Mouse (Mus musculus) liver, embryonic 15.5 days (tissue): ENCODE results near the gene Abhd17c. TPM values are rescaled to one million over a fixed set of nuclear protein-coding genes. Genes with fewer than 3 reads are reported as not detected.
A peak's percentile ranks its signal among the peaks of the same experiment; 100 is the strongest.

ENCODE experiments used
- ATAC-seq: fragments of 200-750 bp; cut with Nextera tagmentation; 2 replicates; pipeline ENCODE4 v1.8.0; 2017; ENCODE audit warnings: moderate number of reproducible peaks, mild to moderate bottlenecking, moderate library complexity; ENCODE audit not compliant: insufficient read depth
- H3K27ac ChIP-seq: fragments of 300-500 bp; sonication (generic); replicated peaks from 2 replicates; pipeline ENCODE4 v1.5.1; 2015; ENCODE audit warnings: mild to moderate bottlenecking, inconsistent platforms
- H3K27me3 ChIP-seq: fragments of 300-500 bp; sonication (generic); 2 replicates; pipeline ENCODE4 v1.6.1; 2015; ENCODE audit warnings: mild to moderate bottlenecking, inconsistent platforms
- H3K36me3 ChIP-seq: fragments of 300-500 bp; sonication (generic); replicated peaks from 2 replicates; pipeline ENCODE4 v1.6.1; 2015; ENCODE audit warnings: moderate library complexity, mild to moderate bottlenecking, inconsistent platforms
- H3K4me1 ChIP-seq: fragments of 300-500 bp; sonication (generic); replicated peaks from 2 replicates; pipeline ENCODE4 v1.6.1; 2015; ENCODE audit warnings: inconsistent platforms
- H3K4me2 ChIP-seq: fragments of 300-500 bp; sonication (generic); 2 replicates; pipeline ENCODE4 v1.6.1; 2015; ENCODE audit warnings: moderate library complexity, mild to moderate bottlenecking, inconsistent platforms
- H3K4me3 ChIP-seq: fragments of 300-500 bp; sonication (generic); replicated peaks from 2 replicates; pipeline ENCODE4 v1.5.1; 2015; ENCODE audit warnings: mild to moderate bottlenecking, inconsistent platforms
- H3K9ac ChIP-seq: fragments of 300-500 bp; sonication (generic); 2 replicates; pipeline ENCODE4 v1.6.1; 2015; ENCODE audit warnings: moderate library complexity, mild to moderate bottlenecking, inconsistent platforms
- H3K9me3 ChIP-seq: fragments of 300-500 bp; sonication (generic); replicated peaks from 2 replicates; pipeline ENCODE4 v1.6.1; 2016; ENCODE audit warnings: inconsistent platforms
- WGBS: fragments of 180-500 bp; shearing (Covaris S2); methylation state at CpG from one replicate; pipeline ENCODE4 v1.1.7; 2015; ENCODE audit warnings: mixed read lengths; ENCODE audit not compliant: insufficient replicate concordance; 5-methylcytosine and 5-hydroxymethylcytosine counted together
- polyA plus RNA-seq: library from polyadenylated mRNA; unstranded; fragments of >200 nt; fragmentation: Nextera tagmentation; extraction: Ambion mirVana; gene quantifications from 2 replicates; pipeline ENCODE4 v1.2.1, GENCODE M21; 2015

Abhd17c gene
- polyA plus RNA-seq, 1 experiment from 2014 or later, result 22.3 TPM

DNA sequence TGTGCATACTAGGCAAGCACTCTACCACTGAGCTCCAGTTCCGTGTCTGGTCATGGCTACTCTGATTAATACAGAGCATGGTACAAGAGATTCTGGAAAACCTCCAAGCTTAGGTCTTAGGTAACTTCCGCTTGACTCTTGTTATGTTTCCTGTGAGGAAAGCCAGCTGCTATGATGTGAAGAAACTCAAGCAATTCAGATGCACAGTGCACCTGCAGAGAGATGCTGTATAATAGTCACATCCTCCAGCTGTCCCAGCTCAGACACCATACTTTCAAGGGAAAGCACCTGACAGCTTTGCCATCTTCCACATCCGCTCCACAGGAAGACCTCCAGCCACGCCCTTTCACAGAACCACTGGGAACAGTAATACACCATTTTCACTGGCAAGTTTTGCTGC is 21.7 kb upstream of the Abhd17c start:
- 66% methylated on average over 4 of the region's 4 CpGs for WGBS
- no peak for ATAC-seq
- Histone ChIP-seq H3K4me2 (no peak overlapping the region), H3K4me1 (peaks cover 3% of the 10 kb centered on the region; the same call in 1 of the 2 replicates), H3K36me3 (no peaks in the 10 kb centered on the region), H3K27me3 (no peaks in the 10 kb centered on the region), H3K9me3 (no peaks in the 10 kb centered on the region), H3K4me3 (no peak overlapping the region), H3K9ac (no peak overlapping the region), H3K27ac (no peak overlapping the region)

DNA sequence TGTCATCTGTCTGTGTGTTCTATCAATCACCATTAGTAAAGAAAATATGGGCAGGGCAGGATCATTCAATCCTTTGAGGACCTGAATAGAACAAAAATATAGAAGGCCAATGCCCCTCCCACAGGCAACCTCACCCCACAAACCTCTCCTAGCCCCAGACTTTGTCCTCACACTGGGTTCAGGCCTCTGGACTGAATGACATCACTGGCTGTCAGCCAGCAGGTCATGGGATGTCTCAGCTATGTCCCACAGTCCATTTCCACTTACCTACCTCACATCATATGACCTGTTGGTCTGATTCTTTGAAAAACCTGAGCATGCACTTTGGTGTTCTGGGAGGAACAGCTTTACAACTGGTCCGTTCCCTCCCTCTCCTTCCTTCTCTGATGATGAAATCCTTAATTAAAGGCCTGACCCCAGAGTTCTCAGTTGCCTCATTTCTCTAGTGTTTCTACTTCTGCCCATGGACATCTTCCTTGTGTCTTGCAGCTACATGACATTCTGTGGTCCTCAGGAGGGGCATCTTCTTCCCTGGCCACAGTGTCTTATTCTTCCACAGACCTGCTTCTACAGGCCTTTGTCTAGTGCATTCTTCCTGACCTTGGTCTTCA is 19.6 kb upstream of the Abhd17c start:
- H3K4me1 ChIP-seq, result peaks cover 3% of the 10 kb centered on the region; the same call in 1 of the 2 replicates
- no peak overlapping the region for H3K27ac ChIP-seq
- H3K4me3 ChIP-seq, result no peak overlapping the region
- H3K9me3 ChIP-seq, result no peaks in the 10 kb centered on the region
- no peaks in the 10 kb centered on the region for H3K27me3 ChIP-seq
- H3K9ac ChIP-seq, result no peak overlapping the region
- ATAC-seq, result peak; percentile 84
- 32% methylated on average over 1 of the region's 1 CpGs for WGBS
- no peaks in the 10 kb centered on the region for H3K36me3 ChIP-seq
- no peak overlapping the region for H3K4me2 ChIP-seq

DNA sequence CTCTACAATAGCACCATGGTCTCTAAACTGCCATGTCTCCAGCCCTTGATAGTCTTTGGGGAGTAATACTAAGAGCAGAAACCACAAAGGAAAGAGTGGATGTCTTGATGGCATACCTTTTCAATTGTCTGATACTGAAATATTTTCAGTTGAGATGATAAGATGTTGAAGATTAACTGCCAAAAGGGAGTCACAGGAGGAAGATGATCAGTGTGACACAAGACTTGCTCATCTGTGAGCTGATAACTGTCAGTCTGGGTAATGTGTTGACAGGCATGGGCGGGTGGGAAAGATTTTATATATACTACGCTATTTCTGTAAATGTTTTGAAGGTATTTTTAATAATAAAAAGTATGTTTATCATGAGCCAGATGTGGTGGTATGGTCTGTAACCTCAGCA is 16.7 kb upstream of the Abhd17c start:
- no peaks in the 10 kb centered on the region for H3K9me3 ChIP-seq
- H3K27me3 ChIP-seq, result no peaks in the 10 kb centered on the region
- peaks cover 3% of the 10 kb centered on the region; the same call in 1 of the 2 replicates for H3K4me1 ChIP-seq
- WGBS, result 54% methylated on average over 2 of the region's 2 CpGs
- no peak for ATAC-seq
- no peak overlapping the region for H3K27ac ChIP-seq
- H3K4me3 ChIP-seq, result no peak overlapping the region
- H3K9ac ChIP-seq, result no peak overlapping the region
- no peaks in the 10 kb centered on the region for H3K36me3 ChIP-seq
- H3K4me2 ChIP-seq, result no peak overlapping the region

DNA sequence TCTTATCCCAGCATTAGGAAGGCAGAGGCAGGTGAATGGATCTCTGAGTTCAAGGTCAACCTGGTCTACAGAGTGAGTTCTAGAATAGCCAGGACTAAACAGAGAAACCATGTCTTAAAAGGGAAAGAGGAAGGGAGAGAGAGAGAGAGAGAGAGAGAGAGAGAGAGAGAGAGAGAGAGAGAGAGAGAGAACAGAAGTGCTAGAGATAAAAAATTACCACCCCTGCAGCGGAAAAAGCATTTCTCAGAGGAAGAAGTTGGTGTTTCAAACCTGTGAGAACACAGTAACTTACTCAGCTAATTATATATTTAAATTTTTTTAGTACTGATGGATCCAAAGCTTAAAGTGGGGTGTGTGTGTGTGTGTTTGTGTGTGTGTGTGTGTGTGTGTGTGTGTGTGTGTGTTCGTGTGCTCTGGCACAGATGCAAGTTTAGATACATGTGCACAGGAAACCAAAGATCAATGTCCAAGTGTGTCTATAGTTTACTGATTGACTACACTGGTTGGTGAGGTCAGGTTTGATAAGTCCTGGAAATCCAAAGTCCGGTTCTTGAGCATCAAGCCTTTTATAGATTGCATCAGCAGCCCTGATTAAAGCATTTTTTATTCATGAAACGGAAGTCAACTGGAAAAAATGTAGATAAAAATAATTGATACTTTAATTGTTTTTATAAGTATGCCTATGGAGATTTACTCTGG is 15.2 kb upstream of the Abhd17c start:
- 38% methylated on average over 4 of the region's 4 CpGs for WGBS
- H3K27ac ChIP-seq, result no peak overlapping the region; the same call in 1 of the 2 replicates
- H3K9ac ChIP-seq, result no peak overlapping the region
- no peak overlapping the region for H3K4me3 ChIP-seq
- 0 out of 2 replicates have a peak, but pooled peaks cover 3% of the 10 kb centered on the region for H3K4me1 ChIP-seq
- H3K36me3 ChIP-seq, result no peaks in the 10 kb centered on the region
- no peak overlapping the region for H3K4me2 ChIP-seq
- no peaks in the 10 kb centered on the region for H3K27me3 ChIP-seq
- no peaks in the 10 kb centered on the region for H3K9me3 ChIP-seq
- ATAC-seq, result no peak

DNA sequence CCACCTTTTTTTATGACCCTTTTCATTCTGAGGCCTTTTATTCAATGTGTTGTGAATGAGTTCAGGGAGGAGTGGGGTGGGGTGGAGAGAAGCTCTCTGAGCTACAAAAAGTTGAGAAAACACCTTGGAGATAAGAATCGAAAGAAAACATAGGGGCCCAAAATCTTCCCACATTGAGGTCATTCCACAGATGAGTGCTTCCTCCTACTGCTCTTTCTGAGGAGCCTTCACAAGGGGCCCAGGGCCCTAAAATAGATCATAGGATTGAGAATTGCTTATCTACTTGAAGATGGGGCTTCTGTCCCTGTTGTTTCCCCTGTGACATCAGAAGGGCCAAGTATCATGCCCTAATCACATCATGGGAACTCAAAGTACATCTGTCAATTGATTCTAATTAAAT is 14.3 kb upstream of the Abhd17c start:
- Histone ChIP-seq H3K9ac (no peak overlapping the region), H3K4me1 (no peaks in the 10 kb centered on the region), H3K27ac (no peak overlapping the region), H3K36me3 (no peaks in the 10 kb centered on the region), H3K4me3 (no peak overlapping the region), H3K9me3 (no peaks in the 10 kb centered on the region), H3K27me3 (no peaks in the 10 kb centered on the region), H3K4me2 (no peak overlapping the region)
- 36% methylated on average over 1 of the region's 1 CpGs for WGBS
- ATAC-seq, result no peak

DNA sequence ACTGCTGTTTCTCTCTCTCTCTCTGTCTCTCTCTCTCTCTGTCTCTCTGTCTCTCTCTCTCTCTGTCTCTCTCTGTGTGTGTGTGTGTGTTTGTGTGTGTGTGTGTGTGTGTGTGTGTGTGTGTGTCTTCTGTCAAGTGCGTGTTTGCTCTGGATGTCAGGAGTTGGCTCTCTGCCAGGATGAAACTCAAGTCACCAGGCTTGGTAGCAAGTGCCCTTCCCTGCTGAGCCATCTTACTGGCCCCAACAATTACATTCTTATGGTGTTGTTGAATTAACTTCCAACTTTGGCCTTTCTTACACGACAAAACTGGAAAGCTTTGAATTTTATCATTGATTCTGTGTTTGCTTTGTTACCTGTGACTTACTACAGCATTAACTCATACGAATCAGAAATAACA is 13.6 kb upstream of the Abhd17c start:
- H3K27ac ChIP-seq, result no peak overlapping the region
- no peak overlapping the region for H3K4me3 ChIP-seq
- no peak overlapping the region for H3K4me2 ChIP-seq
- no peak for ATAC-seq
- H3K9ac ChIP-seq, result no peak overlapping the region
- 50% methylated on average over 3 of the region's 3 CpGs for WGBS
- H3K4me1 ChIP-seq, result no peaks in the 10 kb centered on the region
- no peaks in the 10 kb centered on the region for H3K27me3 ChIP-seq
- H3K9me3 ChIP-seq, result no peaks in the 10 kb centered on the region
- H3K36me3 ChIP-seq, result no peaks in the 10 kb centered on the region

DNA sequence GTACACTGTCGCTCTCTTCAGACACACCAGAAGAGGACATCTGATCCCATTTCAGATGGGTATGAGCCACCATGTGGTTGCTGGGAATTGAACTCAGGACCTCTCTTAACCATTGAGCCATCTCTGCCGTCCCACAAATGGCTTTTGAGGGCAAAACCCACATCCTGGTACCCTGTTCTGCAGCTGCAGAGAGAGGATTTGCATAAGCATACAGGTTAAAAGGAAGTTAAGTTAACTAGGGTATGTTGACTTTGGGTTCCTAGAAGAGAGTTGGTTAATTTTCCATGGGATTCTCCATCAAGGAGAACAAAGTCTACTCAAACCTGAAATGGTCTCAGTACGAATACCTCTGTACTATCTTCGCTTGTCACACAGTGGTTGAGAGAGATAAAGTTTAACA is 13.2 kb upstream of the Abhd17c start:
- no peaks in the 10 kb centered on the region for H3K36me3 ChIP-seq
- no peaks in the 10 kb centered on the region for H3K9me3 ChIP-seq
- H3K27me3 ChIP-seq, result no peaks in the 10 kb centered on the region
- 32% methylated on average over 4 of the region's 4 CpGs for WGBS
- no peak overlapping the region for H3K27ac ChIP-seq
- H3K9ac ChIP-seq, result no peak overlapping the region
- no peak overlapping the region for H3K4me2 ChIP-seq
- H3K4me3 ChIP-seq, result no peak overlapping the region
- ATAC-seq, result no peak; the same call in 1 of the 2 replicates
- no peaks in the 10 kb centered on the region for H3K4me1 ChIP-seq

DNA sequence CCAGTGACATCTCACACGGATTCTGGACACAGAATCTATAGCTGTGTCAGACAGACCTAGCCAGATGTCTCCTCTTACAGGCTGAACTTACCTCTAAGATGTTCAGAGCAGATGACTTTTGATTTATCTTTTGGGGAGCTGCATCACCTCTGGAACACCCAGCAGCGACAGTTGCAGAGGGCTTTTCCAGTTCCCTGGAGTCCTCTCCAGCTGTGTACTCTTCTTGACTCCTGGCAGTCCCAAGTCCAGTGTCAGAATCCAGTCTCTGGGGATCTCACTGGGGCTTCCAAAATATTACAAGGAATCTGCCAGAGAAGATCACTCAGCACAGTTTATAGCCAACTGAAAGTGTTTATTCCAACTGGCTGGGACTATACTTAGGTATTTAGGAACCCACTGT is 12.7 kb upstream of the Abhd17c start:
- 47% methylated on average over 2 of the region's 2 CpGs for WGBS
- H3K9ac ChIP-seq, result no peak overlapping the region
- H3K4me1 ChIP-seq, result no peaks in the 10 kb centered on the region
- no peaks in the 10 kb centered on the region for H3K27me3 ChIP-seq
- H3K9me3 ChIP-seq, result no peaks in the 10 kb centered on the region
- H3K4me3 ChIP-seq, result no peak overlapping the region
- H3K36me3 ChIP-seq, result no peaks in the 10 kb centered on the region
- H3K4me2 ChIP-seq, result no peak overlapping the region
- no peak overlapping the region for H3K27ac ChIP-seq
- no peak for ATAC-seq

DNA sequence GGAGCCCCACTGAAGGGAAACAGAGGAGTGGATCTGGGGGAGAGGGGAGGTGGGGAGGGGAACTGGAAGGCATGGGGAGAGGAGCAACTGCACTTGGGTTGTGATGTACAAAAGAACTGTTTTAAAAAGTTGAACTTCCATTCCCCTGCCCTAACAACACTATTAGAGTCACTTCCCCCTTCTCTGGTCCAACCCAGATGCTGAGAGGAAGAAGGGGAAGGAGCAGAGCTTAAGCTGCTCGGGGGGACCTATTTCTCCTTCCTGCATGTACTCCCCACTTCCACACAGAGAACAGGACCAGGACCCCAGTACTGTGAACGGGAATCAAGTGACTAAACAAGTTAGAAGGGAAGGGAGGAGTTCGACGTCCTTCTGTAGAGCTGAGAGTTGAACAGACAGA is 11.9 kb upstream of the Abhd17c start:
- no peak overlapping the region for H3K9ac ChIP-seq
- H3K27me3 ChIP-seq, result no peaks in the 10 kb centered on the region
- H3K4me1 ChIP-seq, result no peaks in the 10 kb centered on the region
- H3K4me2 ChIP-seq, result no peak overlapping the region
- 21% methylated on average over 4 of the region's 4 CpGs for WGBS
- no peak overlapping the region for H3K4me3 ChIP-seq
- no peak for ATAC-seq
- no peak overlapping the region for H3K27ac ChIP-seq
- no peaks in the 10 kb centered on the region for H3K36me3 ChIP-seq
- H3K9me3 ChIP-seq, result no peaks in the 10 kb centered on the region

DNA sequence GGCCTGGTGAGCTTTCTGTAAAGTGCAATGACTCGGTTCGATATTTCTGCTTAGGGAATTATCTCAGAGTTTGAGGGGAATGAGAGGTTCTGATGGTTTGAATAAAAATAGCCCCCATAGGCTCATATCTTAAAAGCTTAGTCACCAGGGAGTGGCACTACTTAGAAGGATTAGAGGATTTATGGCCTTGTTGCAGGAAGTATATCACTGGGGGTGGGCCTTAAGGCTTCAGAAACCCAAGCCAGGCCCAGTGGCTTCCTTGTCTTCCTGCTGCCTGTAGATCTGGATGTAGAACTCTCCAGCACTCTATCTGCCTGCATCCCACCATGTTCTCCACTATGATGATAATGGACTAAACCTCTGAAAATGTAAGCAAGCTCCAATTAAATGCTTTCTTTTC is 7.7 kb upstream of the Abhd17c start:
- ATAC-seq, result no peak
- H3K9me3 ChIP-seq, result no peaks in the 10 kb centered on the region

DNA sequence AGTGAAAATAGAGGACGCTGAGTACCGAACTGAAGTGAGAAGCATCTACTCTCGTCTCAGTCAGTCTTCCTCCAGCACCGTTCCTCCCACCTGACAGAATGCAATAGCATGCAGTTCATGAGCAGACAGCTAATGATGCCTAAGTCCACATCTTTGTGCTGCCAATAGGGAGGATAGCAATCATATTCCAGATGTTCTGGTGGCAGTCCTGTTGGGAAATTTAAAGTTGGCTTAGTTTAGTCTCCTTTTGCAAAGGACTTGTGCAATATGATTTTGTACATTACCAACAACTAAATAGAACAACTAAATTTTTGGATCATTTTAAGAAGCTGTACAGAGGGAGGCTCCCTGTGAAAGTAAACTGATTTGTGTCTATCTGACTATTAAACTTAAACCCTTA is 2.1 kb upstream of the Abhd17c start:
- H3K4me2 ChIP-seq, result no peak overlapping the region
- H3K27ac ChIP-seq, result no peak overlapping the region
- no peaks in the 10 kb centered on the region for H3K36me3 ChIP-seq
- peaks cover 34% of the 10 kb centered on the region for H3K4me1 ChIP-seq
- peaks cover 5% of the 10 kb centered on the region; the same call in 1 of the 2 replicates for H3K27me3 ChIP-seq
- 70% methylated on average over 4 of the region's 4 CpGs for WGBS
- no peak for ATAC-seq
- no peak overlapping the region for H3K4me3 ChIP-seq
- H3K9ac ChIP-seq, result no peak overlapping the region
- no peaks in the 10 kb centered on the region for H3K9me3 ChIP-seq

More for the DNA sequence above, 7.7 kb upstream of the Abhd17c start:
- Histone ChIP-seq H3K4me3 (no peak overlapping the region), H3K36me3 (no peaks in the 10 kb centered on the region), H3K27ac (no peak overlapping the region), H3K27me3 (no peaks in the 10 kb centered on the region), H3K4me1 (no peaks in the 10 kb centered on the region), H3K9ac (no peak overlapping the region), H3K4me2 (no peak overlapping the region)
- WGBS, result 54% methylated on average over 2 of the region's 2 CpGs
